Mouse (Mus musculus): ENCODE results near the gene Ksr1. TPM values are rescaled to one million over a fixed set of nuclear protein-coding genes. Genes with fewer than 3 reads are reported as not detected.
A peak's percentile ranks its signal among the peaks of the same experiment; 100 is the strongest.

The Ksr1 gene
- total RNA-seq (2012; rRNA removed), result 63.8 and 73.1 TPM in 2 replicates
- total RNA-seq (2014; rRNA removed), result 21.3 and 22.5 TPM in 2 replicates
- polyA plus RNA-seq (2012; ENCODE audit: insufficient read length, low read depth), result 48.9 and 61.2 TPM in 2 replicates

GRCm38 (mm10) chr11:79146331-79146767, at the start of gene Ksr1:
Ksr1 (minus strand) TSS chr11:79146407.
- in situ Hi-C loops (cut with MboI; ENCODE audit: low pct_ligation_motif_present, low pct_unique_long_range_greater_than_20kb, low sequenced_read_pairs), result loop anchor here (10.0 kb wide), 1 partner anchor 48 kb away; no protein-coding TSS in a partner anchor

GRCm38 (mm10) chr11:79192176-79192575, 46.0 kb upstream of the Ksr1 start:
- H3K27me3 ChIP-seq (replicated peaks), result no peaks in the 10 kb centered on the region
- peak overlapping the region; percentile 36 for H3K9ac ChIP-seq (ENCODE audit: insufficient read depth, low read depth)
- dilution Hi-C loops (cut with MboI; ENCODE audit: extremely low pct_ligation_motif_present, extremely low pct_unique_long_range_greater_than_20kb, low sequenced_read_pairs) (no loop called here), in situ Hi-C loops (cut with MboI; ENCODE audit: low pct_ligation_motif_present, low pct_unique_long_range_greater_than_20kb, low sequenced_read_pairs) (loop anchor here (10.0 kb wide), 1 partner anchor 47 kb away; the partner anchor contains the start of gene Ksr1)
- H3K36me3 ChIP-seq (replicated peaks in 1 of 2; ENCODE audit: control insufficient read depth in 1 of 2, insufficient read depth in 1 of 2, low read length in 1 of 2), result peaks cover 0 to 3% of the 10 kb centered on the region in 2 experiments
- H3K79me2 ChIP-seq (replicated peaks; ENCODE audit: control insufficient read depth, extremely low read depth, insufficient read depth, poor library complexity, severe bottlenecking), result no peaks in the 10 kb centered on the region
- H3K27ac ChIP-seq (ENCODE audit: insufficient read depth, low read depth), result no peak overlapping the region
- peak; percentile 64 for DNase-seq (ENCODE audit: extremely low read depth)
- peaks cover 9% of the 10 kb centered on the region for H3K9me3 ChIP-seq (replicated peaks; ENCODE audit: low read length)
- peaks cover 21 to 33% of the 10 kb centered on the region in 2 experiments for H3K4me1 ChIP-seq (ENCODE audit: control insufficient read depth in 1 of 2, insufficient read depth in 2 of 2)
- H3K4me3 ChIP-seq (replicated peaks in 1 of 3; ENCODE audit: low read depth in 2 of 3, low read length in 2 of 3, poor library complexity in 1 of 3), result peak overlapping the region; percentile 30 to 61 (median 32)
- peak overlapping the region; percentile 42 for H3K4me2 ChIP-seq (ENCODE audit: insufficient read depth, low read depth, poor library complexity, severe bottlenecking)
- TF ChIP-seq POLR2AphosphoS2 (IDR thresholded peaks at IDR 0.05; ENCODE audit: low read depth, low read length) (peak; percentile 42; the same call in 1 of the 2 replicates), NELFE (IDR thresholded peaks at IDR 0.05; ENCODE audit: low read depth, low read length) (peak; percentile 80), EP300 (IDR thresholded peaks at IDR 0.05; ENCODE audit: low read length) (no peak), SIN3A (IDR thresholded peaks at IDR 0.05; ENCODE audit: low read length) (0 out of 2 replicates have a peak, but pooled peaks have one; percentile 38), SMC3 (IDR thresholded peaks at IDR 0.05; ENCODE audit: low read depth, low read length) (peak; percentile 67), UBTF (IDR thresholded peaks at IDR 0.05; ENCODE audit: low read depth, low read length) (no peak), TCF12 (IDR thresholded peaks at IDR 0.05; ENCODE audit: low read depth, low read length) (peak; percentile 73), HCFC1 (IDR thresholded peaks at IDR 0.05; ENCODE audit: low read depth, low read length) (peak; percentile 76), MAX (IDR thresholded peaks at IDR 0.05; ENCODE audit: low read length) (peak; percentile 64; the same call in 1 of the 2 replicates), JUN (IDR thresholded peaks at IDR 0.05; ENCODE audit: insufficient read depth, low read depth, low read length) (no peak), RAD21 (IDR thresholded peaks at IDR 0.05; ENCODE audit: low read depth, low read length) (peak; percentile 41), TBP (conservative IDR thresholded peaks at IDR 0.05; ENCODE audit: low read depth, low read length) (peak; percentile 70; the same call in 1 of the 2 replicates), ZMIZ1 (IDR thresholded peaks at IDR 0.05; ENCODE audit: low read depth, low read length) (0 out of 2 replicates have a peak, but pooled peaks have one; percentile 32), CTCF (conservative IDR thresholded peaks at IDR 0.05 in 1 of 2, IDR thresholded peaks at IDR 0.05 in 1 of 2; ENCODE audit: low read depth in 2 of 2, low read length in 2 of 2) (peak; percentile 46 to 81; a peak in 3 of 4 replicates), IRF4 (IDR thresholded peaks at IDR 0.05; ENCODE audit: low read depth, low read length) (peak; percentile 10; the same call in 1 of the 2 replicates), ELF1 (IDR thresholded peaks at IDR 0.05; ENCODE audit: low read depth, low read length) (peak; percentile 14; the same call in 1 of the 2 replicates)

More at GRCm38 (mm10) chr11:79146331-79146767, at the start of gene Ksr1:
- peaks cover 49% of the 10 kb centered on the region for H3K79me2 ChIP-seq (replicated peaks; ENCODE audit: control insufficient read depth, extremely low read depth, insufficient read depth, poor library complexity, severe bottlenecking)
- peak within 1 kb of the TSS; percentile 81 for H3K4me2 ChIP-seq (ENCODE audit: insufficient read depth, low read depth, poor library complexity, severe bottlenecking)
- dilution Hi-C loops (cut with MboI; ENCODE audit: extremely low pct_ligation_motif_present, extremely low pct_unique_long_range_greater_than_20kb, low sequenced_read_pairs), result no loop called here
- H3K9me3 ChIP-seq (replicated peaks; ENCODE audit: low read length), result peaks cover 3% of the 10 kb centered on the region
- peak within 1 kb of the TSS; percentile 76 for H3K27ac ChIP-seq (ENCODE audit: insufficient read depth, low read depth)
- peak; percentile 95 for DNase-seq (ENCODE audit: extremely low read depth)
- H3K4me3 ChIP-seq (replicated peaks in 1 of 3; ENCODE audit: low read depth in 2 of 3, low read length in 2 of 3, poor library complexity in 1 of 3), result peak within 1 kb of the TSS; percentile 73 to 99 (median 86)
- peaks cover 7% of the 10 kb centered on the region for H3K27me3 ChIP-seq (replicated peaks)
- H3K36me3 ChIP-seq (replicated peaks in 1 of 2; ENCODE audit: control insufficient read depth in 1 of 2, insufficient read depth in 1 of 2, low read length in 1 of 2), result peaks cover 0 to 13% of the 10 kb centered on the region in 2 experiments
- TF ChIP-seq NRF1 (IDR thresholded peaks at IDR 0.05; ENCODE audit: low read depth, low read length), result peak; percentile 85
- TF ChIP-seq CHD1 (IDR thresholded peaks at IDR 0.05; ENCODE audit: low read depth, low read length), result no peak
- no peak for TF ChIP-seq ZKSCAN1 (IDR thresholded peaks at IDR 0.05; ENCODE audit: borderline replicate concordance, low read depth, low read length)
- no peak for TF ChIP-seq USF2 (conservative IDR thresholded peaks at IDR 0.05; ENCODE audit: low read depth, low read length)
- TF ChIP-seq BHLHE40 (IDR thresholded peaks at IDR 0.05; ENCODE audit: low read depth, low read length), result no peak
- no peak for TF ChIP-seq EP300 (IDR thresholded peaks at IDR 0.05; ENCODE audit: low read length)
- TF ChIP-seq USF1 (IDR thresholded peaks at IDR 0.05; ENCODE audit: low read depth, low read length), result no peak
- peak; percentile 95 for TF ChIP-seq TCF12 (IDR thresholded peaks at IDR 0.05; ENCODE audit: low read depth, low read length)
- TF ChIP-seq MXI1 (IDR thresholded peaks at IDR 0.05; ENCODE audit: low read depth, low read length), result peak; percentile 64
- TF ChIP-seq UBTF (IDR thresholded peaks at IDR 0.05; ENCODE audit: low read depth, low read length), result peak; percentile 98
- peak; percentile 99 for TF ChIP-seq ZMIZ1 (IDR thresholded peaks at IDR 0.05; ENCODE audit: low read depth, low read length)
- TF ChIP-seq ETS1 (conservative IDR thresholded peaks at IDR 0.05; ENCODE audit: low read depth, low read length), result 0 out of 2 replicates have a peak, but pooled peaks have one; percentile 21
- TF ChIP-seq ELF1 (IDR thresholded peaks at IDR 0.05; ENCODE audit: low read depth, low read length), result peak; percentile 66; the same call in 1 of the 2 replicates
- no peak; the same call in 1 of the 2 replicates for TF ChIP-seq IRF4 (IDR thresholded peaks at IDR 0.05; ENCODE audit: low read depth, low read length)
- peak; percentile 100 for TF ChIP-seq MAZ (IDR thresholded peaks at IDR 0.05; ENCODE audit: low read depth, low read length)
- peak; percentile 20; the same call in 1 of the 2 replicates for TF ChIP-seq MYC (IDR thresholded peaks at IDR 0.05; ENCODE audit: low read depth, low read length)
- no peak for TF ChIP-seq E2F4 (IDR thresholded peaks at IDR 0.05; ENCODE audit: insufficient replicate concordance, low read depth, low read length)
- TF ChIP-seq POLR2AphosphoS2 (IDR thresholded peaks at IDR 0.05; ENCODE audit: low read depth, low read length), result peak; percentile 94
- peak; percentile 99 for TF ChIP-seq NELFE (IDR thresholded peaks at IDR 0.05; ENCODE audit: low read depth, low read length)
- no peak for TF ChIP-seq JUN (IDR thresholded peaks at IDR 0.05; ENCODE audit: insufficient read depth, low read depth, low read length)
- TF ChIP-seq KAT2A (IDR thresholded peaks at IDR 0.05; ENCODE audit: insufficient replicate concordance, low read length), result peak; percentile 90; the same call in 1 of the 2 replicates
- peak; percentile 44 for TF ChIP-seq RAD21 (IDR thresholded peaks at IDR 0.05; ENCODE audit: low read depth, low read length)
- no peak for TF ChIP-seq MAFK (IDR thresholded peaks at IDR 0.05; ENCODE audit: insufficient replicate concordance, low read length)
- TF ChIP-seq RCOR1 (conservative IDR thresholded peaks at IDR 0.05; ENCODE audit: low read depth, low read length), result no peak
- peak; percentile 91 for TF ChIP-seq TBP (conservative IDR thresholded peaks at IDR 0.05; ENCODE audit: low read depth, low read length)
- TF ChIP-seq SIN3A (IDR thresholded peaks at IDR 0.05; ENCODE audit: low read length), result peak; percentile 76
- peak; percentile 63; the same call in 1 of the 2 replicates for TF ChIP-seq GABPA (IDR thresholded peaks at IDR 0.05; ENCODE audit: insufficient replicate concordance, low read depth, low read length)
- no peak for TF ChIP-seq PAX5 (IDR thresholded peaks at IDR 0.05; ENCODE audit: low read length)
- TF ChIP-seq HCFC1 (IDR thresholded peaks at IDR 0.05; ENCODE audit: low read depth, low read length), result peak; percentile 98
- peak; percentile 63 for TF ChIP-seq SMC3 (IDR thresholded peaks at IDR 0.05; ENCODE audit: low read depth, low read length)
- TF ChIP-seq CTCF (conservative IDR thresholded peaks at IDR 0.05 in 1 of 2, IDR thresholded peaks at IDR 0.05 in 1 of 2; ENCODE audit: low read depth in 2 of 2, low read length in 2 of 2), result peak in 1 of 2 experiments; percentile 61; a peak in 2 of 4 replicates
- TF ChIP-seq MAX (IDR thresholded peaks at IDR 0.05; ENCODE audit: low read length), result no peak; the same call in 1 of the 2 replicates
- TF ChIP-seq ZC3H11A (IDR thresholded peaks at IDR 0.05; ENCODE audit: low read depth, low read length), result no peak
- no peak; the same call in 1 of the 2 replicates for TF ChIP-seq CHD2 (IDR thresholded peaks at IDR 0.05; ENCODE audit: low read length)
- TF ChIP-seq JUND (conservative IDR thresholded peaks at IDR 0.05; ENCODE audit: low read depth, low read length), result no peak
- TF ChIP-seq POLR2A (IDR thresholded peaks at IDR 0.05; ENCODE audit: low read depth, low read length), result peak; percentile 100
- peak; percentile 62; the same call in 1 of the 2 replicates for TF ChIP-seq MEF2A (IDR thresholded peaks at IDR 0.05; ENCODE audit: borderline replicate concordance, low read depth, low read length)
- TF ChIP-seq ZNF384 (IDR thresholded peaks at IDR 0.05; ENCODE audit: low read depth, low read length), result no peak
- H3K9ac ChIP-seq (ENCODE audit: insufficient read depth, low read depth), result peak within 1 kb of the TSS; percentile 91
- peaks cover 8 to 41% of the 10 kb centered on the region in 2 experiments for H3K4me1 ChIP-seq (ENCODE audit: control insufficient read depth in 1 of 2, insufficient read depth in 2 of 2)
